Mouse (Mus musculus) ES-Bruce4 (cell line): ENCODE data around the gene Dhx37.
"Not testable (repeated sequence)": the region's sequence is repeated elsewhere in the genome, so short reads cannot be mapped to it uniquely, and the experiment has no call there.

Source experiments
- CTCF ChIP-seq: IDR thresholded peaks from one replicate; pipeline ENCODE4 v1.8.1; 2011; ENCODE audit warnings: low read depth, low read length
- EP300 ChIP-seq: IDR thresholded peaks from 2 replicates; pipeline ENCODE4 v1.6.1; 2011; ENCODE audit warnings: low read depth, low read length; ENCODE audit not compliant: insufficient read depth
- POLR2A ChIP-seq: IDR thresholded peaks from one replicate; pipeline ENCODE4 v1.8.1; 2011; ENCODE audit warnings: low read length; ENCODE audit not compliant: insufficient read depth

DNA sequence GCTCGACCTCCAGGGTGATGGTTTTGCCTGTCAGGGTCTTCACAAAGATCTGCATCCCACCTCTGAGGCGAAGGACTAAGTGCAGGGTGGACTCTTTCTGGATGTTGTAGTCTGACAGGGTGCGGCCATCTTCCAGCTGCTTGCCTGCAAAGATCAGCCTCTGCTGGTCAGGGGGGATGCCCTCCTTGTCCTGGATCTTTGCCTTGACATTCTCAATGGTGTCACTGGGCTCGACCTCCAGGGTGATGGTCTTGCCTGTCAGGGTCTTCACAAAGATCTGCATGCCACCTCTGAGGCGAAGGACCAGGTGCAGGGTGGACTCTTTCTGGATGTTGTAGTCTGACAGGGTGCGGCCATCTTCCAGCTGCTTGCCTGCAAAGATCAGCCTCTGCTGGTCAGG is 46.6 kb downstream of the Dhx37 start:
- TF ChIP-seq CTCF, POLR2A, EP300: not testable (repeated sequence)
